Mouse (Mus musculus) brown adipose tissue, adult 24 weeks (tissue): ENCODE data around the gene Gm732. TPM values are rescaled to one million over a fixed set of nuclear protein-coding genes. Genes with fewer than 3 reads are reported as not detected.

Experiments used
- H3K27ac ChIP-seq: fragments of 200-500 bp; replicated peaks from 2 replicates; pipeline ENCODE4 v1.5.1; 2012; ENCODE audit warnings: low read depth, mild to moderate bottlenecking, low read length
- H3K4me1 ChIP-seq: fragments of 200-500 bp; 2 replicates; pipeline ENCODE4 v1.6.1; 2012; ENCODE audit warnings: low read length, mixed read lengths; ENCODE audit not compliant: control insufficient read depth, insufficient read depth, insufficient read length
- H3K4me3 ChIP-seq: fragments of 200-500 bp; 2 replicates; pipeline ENCODE4 v1.5.1; 2012; ENCODE audit warnings: low read depth, mild to moderate bottlenecking, low read length, moderate library complexity; ENCODE audit not compliant: insufficient read depth
- polyA plus RNA-seq: library from polyadenylated mRNA; stranded (reverse); fragments of >200 nt; gene quantifications from 2 replicates; pipeline ENCODE4 v1.2.4, GENCODE M21; 2012; ENCODE audit not compliant: missing spikeins, insufficient read depth, insufficient read length

Gm732 gene
- polyA plus RNA-seq: not detected in 2 replicates

DNA sequence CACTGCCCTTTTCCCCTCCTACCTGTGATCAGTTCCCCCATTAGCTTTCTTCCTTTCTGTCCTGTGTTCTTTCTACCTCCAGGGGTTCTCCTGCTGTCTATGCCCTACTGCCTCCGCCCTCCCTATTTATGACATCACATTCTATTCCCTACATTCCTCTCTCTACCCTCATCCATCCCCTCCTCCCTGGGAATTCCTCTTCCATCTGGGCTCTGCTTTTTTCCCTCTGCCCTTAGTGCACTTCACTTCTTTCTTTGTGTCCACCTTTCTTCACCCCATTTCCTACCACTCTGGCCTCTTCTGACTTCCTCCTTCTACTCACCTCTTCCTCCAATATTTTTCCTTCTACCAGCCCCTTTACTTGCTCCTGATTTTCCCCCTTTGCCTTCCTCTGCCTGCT is at the start of gene Gm732:
Gene Gm732, minus strand, starts transcription at position 101 of the 400 bp plus-strand sequence.
- Histone ChIP-seq H3K4me1 (no peaks in the 10 kb centered on the region), H3K27ac (no peak within 1 kb of the TSS), H3K4me3 (no peak within 1 kb of the TSS)

Other genes starting within 250 kb of the Gm732 start
- gene Tent5d, start 155.9 kb downstream of the Gm732 start, polyA plus RNA-seq: not detected in 2 replicates
- 3.8 and 4.2 TPM in 2 replicates for gene 2610002M06Rik, start 132.1 kb downstream of the Gm732 start, polyA plus RNA-seq